Mouse (Mus musculus) midbrain, embryonic 14.5 days (tissue): ENCODE results near the gene Gzmm. TPM values are rescaled to one million over a fixed set of nuclear protein-coding genes. Genes with fewer than 3 reads are reported as not detected.
A peak's percentile ranks its signal among the peaks of the same experiment; 100 is the strongest.

Experiments used
- ATAC-seq: fragments of 200-750 bp; cut with Nextera tagmentation; 2 replicates; pipeline ENCODE4 v1.8.0; 2017; ENCODE audit warnings: moderate number of reproducible peaks, moderate library complexity; ENCODE audit not compliant: low FRiP score, low TSS enrichment
- DNase-seq: peaks from one replicate; pipeline ENCODE4 v3.0.0-alpha.2; 2015
- H3K27ac ChIP-seq: fragments of 300-500 bp; sonication (generic); replicated peaks from 2 replicates; pipeline ENCODE4 v1.5.1; 2014; ENCODE audit warnings: mild to moderate bottlenecking, low read depth, low read length, moderate library complexity
- H3K27me3 ChIP-seq: fragments of 300-500 bp; sonication (generic); 2 replicates; pipeline ENCODE4 v1.6.1; 2014; ENCODE audit warnings: low read length, control low read depth, mixed read lengths; ENCODE audit not compliant: control insufficient read depth, insufficient read depth
- H3K36me3 ChIP-seq: fragments of 300-500 bp; sonication (generic); 2 replicates; pipeline ENCODE4 v1.6.1; 2014; ENCODE audit warnings: low read length, control low read depth; ENCODE audit not compliant: control insufficient read depth, insufficient read depth
- H3K4me1 ChIP-seq: fragments of 300-500 bp; sonication (generic); 2 replicates; pipeline ENCODE4 v1.6.1; 2014; ENCODE audit warnings: mild to moderate bottlenecking, antibody characterized with exemption, low read length, control low read depth; ENCODE audit not compliant: control insufficient read depth, insufficient read depth
- H3K4me2 ChIP-seq: fragments of 300-500 bp; sonication (generic); 2 replicates; pipeline ENCODE4 v1.6.1; 2014; ENCODE audit warnings: mild to moderate bottlenecking, low read length, moderate library complexity
- H3K4me3 ChIP-seq: fragments of 300-500 bp; sonication (generic); replicated peaks from 2 replicates; pipeline ENCODE4 v1.5.1; 2014; ENCODE audit warnings: low read depth, low read length
- H3K9ac ChIP-seq: fragments of 300-500 bp; sonication (generic); replicated peaks from 2 replicates; pipeline ENCODE4 v1.6.1; 2014; ENCODE audit warnings: mild to moderate bottlenecking, low read length, moderate library complexity
- H3K9me3 ChIP-seq: fragments of 300-500 bp; sonication (generic); 2 replicates; pipeline ENCODE4 v1.6.1; 2016; ENCODE audit warnings: low read length, control low read depth, mixed read lengths; ENCODE audit not compliant: control insufficient read depth
- WGBS: fragments of 180-500 bp; shearing (Covaris S2); extraction: QIAGEN DNeasy Blood & Tissue Kit; methylation state at CpG from one replicate; pipeline ENCODE4 v1.1.7; 2014; 5-methylcytosine and 5-hydroxymethylcytosine counted together
- polyA plus RNA-seq: library from polyadenylated mRNA; unstranded; fragments of >200 nt; fragmentation: Nextera tagmentation; extraction: Ambion mirVana; gene quantifications from 2 replicates; pipeline ENCODE4 v1.2.1, GENCODE M21; 2014

Gene Gzmm
- polyA plus RNA-seq, 1 experiment from 2014 or later, result 1.1 TPM

DNA sequence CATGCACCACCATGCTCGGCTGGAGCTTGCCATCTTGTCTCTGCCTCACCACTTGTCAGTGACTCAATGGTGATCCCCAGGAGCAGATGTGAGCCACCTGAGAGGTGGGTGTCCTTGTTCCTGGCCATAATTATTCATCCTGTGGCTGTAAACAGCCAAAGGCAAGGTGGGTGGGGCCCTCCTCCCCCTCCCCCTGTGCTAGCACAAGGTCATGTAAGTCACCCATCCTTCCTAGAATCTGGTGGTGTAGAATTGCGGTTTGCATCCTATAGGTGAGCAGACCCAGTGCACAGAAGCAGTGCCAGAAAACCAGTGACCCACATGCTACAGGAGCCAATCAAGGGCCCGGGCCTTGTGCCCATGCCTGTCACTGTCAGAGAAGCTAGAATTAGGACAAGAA, 15.8 kb upstream of the Gzmm start:
- DNase-seq (no peak), ATAC-seq (no peak)
- Histone ChIP-seq H3K4me3 (no peak overlapping the region), H3K4me2 (no peak overlapping the region), H3K9me3 (no peaks in the 10 kb centered on the region), H3K27me3 (no peaks in the 10 kb centered on the region), H3K27ac (no peak overlapping the region), H3K36me3 (peaks cover 16% of the 10 kb centered on the region), H3K9ac (no peak overlapping the region), H3K4me1 (peaks cover 15% of the 10 kb centered on the region)
- WGBS, result 91% methylated on average over 3 of the region's 3 CpGs

DNA sequence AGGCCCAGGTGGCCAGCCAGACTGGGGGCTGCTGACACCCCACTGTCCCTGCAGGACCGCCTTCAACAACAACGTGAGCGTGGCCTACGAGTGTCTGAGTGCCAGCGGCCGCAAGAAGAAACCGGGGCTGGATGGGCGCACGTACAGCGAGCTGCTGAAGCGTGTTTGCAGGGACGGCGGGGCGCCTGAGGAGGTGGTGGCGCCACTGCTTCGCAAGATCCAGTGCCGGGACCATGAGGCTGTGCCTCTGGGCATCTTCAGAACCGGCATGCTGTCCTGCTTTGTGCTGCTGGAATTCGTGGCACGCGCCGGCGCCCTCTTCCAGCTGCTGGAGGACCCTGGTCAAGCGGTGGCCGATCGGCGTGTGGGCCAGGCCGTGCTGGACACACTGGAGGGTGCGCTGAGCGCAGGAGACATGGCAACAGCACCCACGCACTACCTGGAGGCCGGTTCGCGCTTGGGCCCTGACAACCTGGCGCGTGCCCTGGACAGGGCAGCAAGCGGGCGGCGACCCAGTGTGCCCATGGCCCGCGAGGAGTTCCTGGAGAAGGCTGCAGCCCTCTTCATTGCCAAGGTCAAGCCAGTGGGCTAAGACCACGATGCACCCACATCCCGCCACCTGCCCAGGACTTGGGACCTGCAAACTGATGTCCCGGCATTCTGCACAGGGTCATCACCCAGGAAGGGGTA, 13.3 kb upstream of the Gzmm start:
- Histone ChIP-seq H3K9ac (no peak overlapping the region), H3K27me3 (no peaks in the 10 kb centered on the region), H3K9me3 (no peaks in the 10 kb centered on the region), H3K36me3 (peaks cover 16% of the 10 kb centered on the region), H3K4me3 (no peak overlapping the region), H3K27ac (no peak overlapping the region), H3K4me1 (peaks cover 7% of the 10 kb centered on the region), H3K4me2 (no peak overlapping the region)
- DNase-seq, result no peak
- no peak for ATAC-seq
- WGBS, result 48% methylated on average over 44 of the region's 44 CpGs

DNA sequence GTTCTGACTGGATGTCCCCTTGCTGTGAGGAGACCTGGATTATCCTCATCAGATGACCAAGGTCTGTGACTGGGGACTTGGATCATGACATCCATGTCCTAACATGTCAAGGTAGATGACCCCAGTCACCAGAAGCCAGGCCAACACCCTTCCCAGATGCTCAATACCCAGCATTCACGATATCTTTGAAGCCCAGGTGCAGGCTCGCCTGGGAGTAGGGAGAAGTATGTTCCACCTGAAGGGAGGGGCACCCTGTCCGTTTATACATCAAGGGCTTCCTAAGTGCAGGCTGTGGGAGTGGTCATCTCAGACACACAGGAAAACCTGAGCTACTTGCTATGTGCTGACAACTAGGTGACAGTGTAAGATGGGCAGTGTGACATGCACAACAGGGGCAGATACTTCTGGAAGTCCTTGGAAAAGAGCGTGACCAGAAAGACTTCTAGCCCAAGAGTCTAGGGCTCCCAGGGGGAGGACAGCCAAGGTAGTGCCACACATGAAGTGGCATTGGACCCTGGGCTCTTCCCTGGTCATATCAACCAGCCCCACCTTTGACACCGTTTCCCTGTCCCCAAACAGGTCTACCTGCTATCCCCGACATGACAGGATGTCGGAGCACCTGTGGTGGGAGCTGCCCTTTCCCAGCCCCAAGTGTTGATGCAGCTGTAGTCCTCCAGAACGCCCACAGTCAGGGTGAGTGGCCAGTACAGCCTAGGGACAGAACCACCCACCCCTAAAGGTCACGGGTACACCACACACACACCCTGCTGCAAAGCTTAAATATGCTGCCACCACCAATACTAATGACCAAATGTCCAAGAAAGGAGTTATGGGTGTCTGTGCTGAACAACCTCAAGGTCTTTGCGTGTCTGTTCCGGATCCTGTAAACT, 8.0 kb upstream of the Gzmm start:
- Histone ChIP-seq H3K36me3 (peaks cover 22% of the 10 kb centered on the region), H3K4me2 (peak overlapping the region; percentile 61), H3K9me3 (no peaks in the 10 kb centered on the region), H3K4me1 (peaks cover 18% of the 10 kb centered on the region), H3K27me3 (no peaks in the 10 kb centered on the region), H3K4me3 (peak overlapping the region; percentile 75), H3K27ac (peak overlapping the region; percentile 86), H3K9ac (peak overlapping the region; percentile 54)
- peak; percentile 15 for DNase-seq
- ATAC-seq, result peak; percentile 13
- 39% methylated on average over 11 of the region's 11 CpGs for WGBS

- peak; percentile 95 for ATAC-seq
- DNase-seq, result peak; percentile 100
- Histone ChIP-seq H3K36me3 (peaks cover 26% of the 10 kb centered on the region), H3K4me1 (peaks cover 18% of the 10 kb centered on the region), H3K9ac (peak within 1 kb of the TSS; percentile 72), H3K9me3 (no peaks in the 10 kb centered on the region), H3K4me2 (peak within 1 kb of the TSS; percentile 90), H3K27ac (peak within 1 kb of the TSS; percentile 86), H3K4me3 (peak within 1 kb of the TSS; percentile 75), H3K27me3 (no peaks in the 10 kb centered on the region)
- under 1% methylated on average over 73 of the region's 84 CpGs for WGBS
Measured at GRCm38 (mm10) chr10:79681591-79682245, 7.1 kb upstream of the Gzmm start, which contains the start of gene Cdc34. Cdc34 (plus strand) TSS chr10:79682195.

DNA sequence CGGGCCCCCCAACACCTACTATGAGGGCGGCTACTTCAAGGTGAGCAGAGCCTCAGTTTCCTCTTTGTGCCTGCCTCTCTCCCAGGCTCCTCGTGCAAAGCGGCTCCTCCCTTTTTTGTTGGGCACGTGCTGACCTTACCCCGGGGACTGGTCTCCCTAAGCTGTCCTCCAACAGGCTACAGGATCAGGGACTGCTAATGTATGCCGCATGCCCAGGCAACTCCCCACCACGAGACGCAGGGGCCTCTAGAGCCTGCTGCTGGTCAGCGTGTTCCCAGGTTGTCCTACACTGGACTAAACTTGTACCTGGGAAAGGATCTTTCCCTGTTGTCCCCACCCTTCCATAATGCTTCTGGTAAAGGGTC, 6.3 kb upstream of the Gzmm start:
- peaks cover 34% of the 10 kb centered on the region for H3K36me3 ChIP-seq
- H3K4me2 ChIP-seq, result peak overlapping the region; percentile 90
- WGBS, result 0% methylated on average over 10 of the region's 10 CpGs
- H3K4me3 ChIP-seq, result peak overlapping the region; percentile 75
- DNase-seq, result peak; percentile 26
- peak overlapping the region; percentile 72 for H3K9ac ChIP-seq
- 0 out of 2 replicates have a peak, but pooled peaks have one; percentile 1 for ATAC-seq
- no peaks in the 10 kb centered on the region for H3K27me3 ChIP-seq
- peaks cover 18% of the 10 kb centered on the region for H3K4me1 ChIP-seq
- no peaks in the 10 kb centered on the region for H3K9me3 ChIP-seq
- H3K27ac ChIP-seq, result 0 out of 2 replicates have a peak overlapping the region, but pooled peaks have one; percentile 3

DNA sequence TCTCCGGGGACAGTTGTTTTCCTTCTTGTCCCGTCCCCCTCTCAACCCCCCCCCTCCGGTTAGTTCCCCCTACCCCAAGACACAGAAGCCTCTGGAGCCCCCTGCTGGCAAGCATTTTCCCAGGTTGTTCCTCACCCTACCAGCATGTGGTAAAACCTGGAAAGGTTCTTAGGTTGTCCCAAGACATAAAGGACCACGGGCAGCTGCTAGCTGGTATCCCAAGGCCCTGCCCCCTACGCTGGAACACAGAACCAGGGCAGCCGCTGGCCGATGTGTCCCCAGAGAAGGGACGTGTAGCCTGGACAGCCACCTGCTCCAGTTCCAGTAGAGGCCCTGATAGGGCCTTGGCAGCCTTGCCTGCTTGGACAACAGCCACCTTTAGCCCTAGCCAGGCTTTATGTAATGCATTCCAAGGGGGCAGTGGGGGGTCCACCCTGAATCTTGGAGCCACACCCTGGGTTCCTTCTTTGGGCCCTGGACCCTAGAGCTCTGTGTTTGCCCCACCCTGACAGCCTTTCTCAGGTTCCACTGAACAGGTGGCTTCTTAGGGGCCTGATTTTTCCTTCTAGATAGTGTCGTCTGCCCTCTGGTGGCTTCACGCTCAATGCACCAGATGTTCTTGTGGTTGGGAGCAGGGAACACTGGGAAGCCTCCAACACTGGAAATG, 5.8 kb upstream of the Gzmm start:
- peak overlapping the region; percentile 90 for H3K4me2 ChIP-seq
- no peaks in the 10 kb centered on the region for H3K9me3 ChIP-seq
- H3K9ac ChIP-seq, result peak overlapping the region; percentile 72
- DNase-seq, result peak; percentile 49
- H3K27me3 ChIP-seq, result no peaks in the 10 kb centered on the region
- peaks cover 18% of the 10 kb centered on the region for H3K4me1 ChIP-seq
- 0 out of 2 replicates have a peak overlapping the region, but pooled peaks have one; percentile 3 for H3K27ac ChIP-seq
- peaks cover 39% of the 10 kb centered on the region for H3K36me3 ChIP-seq
- 6% methylated on average over 10 of the region's 10 CpGs for WGBS
- H3K4me3 ChIP-seq, result peak overlapping the region; percentile 75
- peak; percentile 2; the same call in 1 of the 2 replicates for ATAC-seq

GRCm38 (mm10) chr10:79683726-79684640, 4.8 kb upstream of the Gzmm start:
- DNase-seq, result no peak
- Histone ChIP-seq H3K36me3 (peaks cover 49% of the 10 kb centered on the region), H3K27me3 (no peaks in the 10 kb centered on the region), H3K4me1 (peaks cover 18% of the 10 kb centered on the region), H3K4me3 (peak overlapping the region; percentile 75), H3K27ac (no peak overlapping the region), H3K4me2 (peak overlapping the region; percentile 90), H3K9me3 (no peaks in the 10 kb centered on the region), H3K9ac (no peak overlapping the region)
- WGBS, result 90% methylated on average over 6 of the region's 6 CpGs
- no peak for ATAC-seq
